Comparison of ENCODE assay signal across 11 mouse cellular contexts in genomic region chr10:5288262-5288661, GRCm38 (mm10).
DNase-seq lines count a peak whose midpoint lies in the region; ATAC-seq and TF ChIP-seq lines count a peak whose summit lies in the region.
"Had no signal": no experiment of that assay in that cellular context is flagged by ENCODE, and none has a peak within 500 bp of the region (broad histone marks: within the 10 kb centered on the region; RNA-seq: fewer than 3 reads in every experiment).

No protein-coding gene starts in this region.

- no peaks in the 10 kb centered on the region for H3K36me3 ChIP-seq in embryonic facial prominence, embryonic 14.5 days (ENCODE audit: control insufficient read depth, insufficient read depth, low read length)
- no peaks in the 10 kb centered on the region for H3K36me3 ChIP-seq in limb, embryonic 11.5 days (ENCODE audit: control insufficient read depth, insufficient read depth, low read length)
- no peaks in the 10 kb centered on the region for H3K36me3 ChIP-seq in stomach, embryonic 15.5 days
- H3K36me3 ChIP-seq in hindbrain, embryonic 11.5 days (ENCODE audit: control insufficient read depth, insufficient read depth, low read length), result no peaks in the 10 kb centered on the region
- H3K36me3 ChIP-seq: liver, embryonic 13.5 days had no signal

- 30% methylated on average over 6 of the region's 6 CpGs for WGBS in embryonic facial prominence, embryonic 14.5 days
- WGBS in limb, embryonic 11.5 days, result 65% methylated on average over 6 of the region's 6 CpGs
- WGBS in stomach, embryonic 15.5 days, result 23% methylated on average over 6 of the region's 6 CpGs
- WGBS in hindbrain, embryonic 11.5 days, result 80% methylated on average over 6 of the region's 6 CpGs

- TF ChIP-seq CTCF in layer of hippocampus, adult 2 months (conservative IDR thresholded peaks at IDR 0.05), result no peak

- H3K4me3 ChIP-seq in layer of hippocampus, adult 2 months, result peak overlapping the region; percentile 43; the same call in 1 of the 2 replicates
- H3K4me3 ChIP-seq in embryonic facial prominence, embryonic 14.5 days (ENCODE audit: low read depth, low read length), result peak overlapping the region; percentile 33
- no peak overlapping the region for H3K4me3 ChIP-seq in limb, embryonic 11.5 days (ENCODE audit: low read depth, low read length)
- peak overlapping the region; percentile 39 for H3K4me3 ChIP-seq in stomach, embryonic 15.5 days (replicated peaks)
- no peak overlapping the region for H3K4me3 ChIP-seq in hindbrain, embryonic 11.5 days (ENCODE audit: low read depth, low read length)
- H3K4me3 ChIP-seq: hindbrain, embryonic 15.5 days; liver, embryonic 13.5 days had no signal

- H3K27me3 ChIP-seq in embryonic facial prominence, embryonic 14.5 days (replicated peaks; ENCODE audit: control insufficient read depth, insufficient read depth, low read length), result no peaks in the 10 kb centered on the region
- no peaks in the 10 kb centered on the region for H3K27me3 ChIP-seq in limb, embryonic 11.5 days (ENCODE audit: control insufficient read depth, insufficient read depth, low read length)
- H3K27me3 ChIP-seq in stomach, embryonic 15.5 days (replicated peaks), result no peaks in the 10 kb centered on the region
- H3K27me3 ChIP-seq in hindbrain, embryonic 11.5 days (ENCODE audit: control insufficient read depth, insufficient read depth, low read length), result no peaks in the 10 kb centered on the region
- H3K27me3 ChIP-seq: hindbrain, embryonic 15.5 days; liver, embryonic 13.5 days had no signal

- ATAC-seq in embryonic facial prominence, embryonic 14.5 days (ENCODE audit: low read depth), result no peak
- no peak for ATAC-seq in limb, embryonic 11.5 days (ENCODE audit: insufficient number of reproducible peaks, low FRiP score, low TSS enrichment, low read depth)
- ATAC-seq in stomach, embryonic 15.5 days (ENCODE audit: insufficient read depth, low FRiP score, low read depth), result no peak
- ATAC-seq in hindbrain, embryonic 11.5 days (ENCODE audit: low FRiP score), result no peak

- peaks cover 10% of the 10 kb centered on the region; the same call in 1 of the 2 replicates for H3K9me3 ChIP-seq in embryonic facial prominence, embryonic 14.5 days (ENCODE audit: control insufficient read depth, low read length)
- H3K9me3 ChIP-seq in limb, embryonic 11.5 days (ENCODE audit: control insufficient read depth, low read length), result no peaks in the 10 kb centered on the region
- peaks cover 2% of the 10 kb centered on the region for H3K9me3 ChIP-seq in stomach, embryonic 15.5 days
- no peaks in the 10 kb centered on the region for H3K9me3 ChIP-seq in hindbrain, embryonic 11.5 days (ENCODE audit: control insufficient read depth, low read length)
- H3K9me3 ChIP-seq: hindbrain, embryonic 15.5 days; liver, embryonic 13.5 days had no signal

- peak overlapping the region; percentile 86 for H3K27ac ChIP-seq in layer of hippocampus, adult 2 months
- H3K27ac ChIP-seq in embryonic facial prominence, embryonic 14.5 days (replicated peaks; ENCODE audit: low read depth, low read length), result peak overlapping the region; percentile 45; the same call in 1 of the 2 replicates
- H3K27ac ChIP-seq in limb, embryonic 11.5 days (replicated peaks; ENCODE audit: low read depth, low read length), result no peak overlapping the region
- peak overlapping the region; percentile 93; the same call in 1 of the 2 replicates for H3K27ac ChIP-seq in stomach, embryonic 15.5 days
- no peak overlapping the region for H3K27ac ChIP-seq in hindbrain, embryonic 11.5 days (ENCODE audit: low read depth, low read length)
- H3K27ac ChIP-seq: hindbrain, embryonic 15.5 days; liver, embryonic 13.5 days had no signal

- H3K9ac ChIP-seq in embryonic facial prominence, embryonic 14.5 days (ENCODE audit: low read depth, low read length), result peak overlapping the region; percentile 41
- H3K9ac ChIP-seq in limb, embryonic 11.5 days (ENCODE audit: low read length), result no peak overlapping the region
- no peak overlapping the region for H3K9ac ChIP-seq in stomach, embryonic 15.5 days
- H3K9ac ChIP-seq in hindbrain, embryonic 11.5 days (ENCODE audit: low read depth, low read length), result no peak overlapping the region
- H3K9ac ChIP-seq: hindbrain, embryonic 15.5 days; liver, embryonic 13.5 days had no signal

- no peak for DNase-seq in layer of hippocampus, adult 2 months (ENCODE audit: low spot score in 2 of 2)
- DNase-seq in layer of hippocampus, adult 18-20 months (ENCODE audit: low spot score in 2 of 2), result no peak
- peak; percentile 34 for DNase-seq in embryonic facial prominence, embryonic 14.5 days (ENCODE audit: low spot score)
- no peak for DNase-seq in limb, embryonic 11.5 days (ENCODE audit: low spot score)
- DNase-seq in hindbrain, embryonic 11.5 days (ENCODE audit: low spot score), result no peak
- DNase-seq in urinary bladder, postnatal 36 days (ENCODE audit: low spot score in 2 of 2), result no peak
- no peak for DNase-seq in kidney, postnatal 14 days
- DNase-seq: liver, embryonic 13.5 days; thymus, adult 2 months had no signal

- peak overlapping the region; percentile 49 for H3K4me2 ChIP-seq in embryonic facial prominence, embryonic 14.5 days (ENCODE audit: low read depth, low read length)
- peak overlapping the region; percentile 19 for H3K4me2 ChIP-seq in limb, embryonic 11.5 days (ENCODE audit: low read depth, severe bottlenecking)
- peak overlapping the region; percentile 46 for H3K4me2 ChIP-seq in stomach, embryonic 15.5 days
- no peak overlapping the region for H3K4me2 ChIP-seq in hindbrain, embryonic 11.5 days (replicated peaks; ENCODE audit: low read depth, low read length)
- H3K4me2 ChIP-seq: hindbrain, embryonic 15.5 days; liver, embryonic 13.5 days had no signal

- H3K4me1 ChIP-seq in embryonic facial prominence, embryonic 14.5 days (ENCODE audit: control insufficient read depth, insufficient read depth, low read length), result peaks cover 14% of the 10 kb centered on the region; the same call in 1 of the 2 replicates
- H3K4me1 ChIP-seq in limb, embryonic 11.5 days (ENCODE audit: control insufficient read depth, insufficient read depth, low read length), result 0 out of 2 replicates have a peak, but pooled peaks cover 4% of the 10 kb centered on the region
- no peaks in the 10 kb centered on the region for H3K4me1 ChIP-seq in stomach, embryonic 15.5 days
- no peaks in the 10 kb centered on the region for H3K4me1 ChIP-seq in hindbrain, embryonic 11.5 days (replicated peaks; ENCODE audit: control insufficient read depth, insufficient read depth, low read length)
- H3K4me1 ChIP-seq: liver, embryonic 13.5 days had no signal

Comparison
In these comparisons a context has a peak if more than half of its experiments do, and no peak if none do; other contexts are left out.
1. H3K27ac ChIP-seq: peak in layer of hippocampus, adult 2 months (single experiment), embryonic facial prominence, embryonic 14.5 days (single experiment) and stomach, embryonic 15.5 days (single experiment); none in limb, embryonic 11.5 days (single experiment) and hindbrain, embryonic 11.5 days (single experiment).
2. H3K4me3 ChIP-seq: peak in layer of hippocampus, adult 2 months (single experiment), embryonic facial prominence, embryonic 14.5 days (single experiment) and stomach, embryonic 15.5 days (single experiment); none in limb, embryonic 11.5 days (single experiment) and hindbrain, embryonic 11.5 days (single experiment).